Mouse (Mus musculus): ENCODE results near the gene Cux1. TPM values are rescaled to one million over a fixed set of nuclear protein-coding genes. Genes with fewer than 3 reads are reported as not detected.
A peak's percentile ranks its signal among the peaks of the same experiment; 100 is the strongest.

Cux1 gene
- polyA plus RNA-seq (2012; rRNA removed), result 69.2 and 74.4 TPM in 2 replicates

- Histone ChIP-seq H3K27me3 (ENCODE audit: control insufficient read depth, insufficient read depth, low read length) (no peaks in the 10 kb centered on the region), H3K4me1 (ENCODE audit: control insufficient read depth, insufficient read depth, low read length) (no peaks in the 10 kb centered on the region), H3K27ac (ENCODE audit: insufficient read depth, low read length) (peak within 1 kb of the TSS; percentile 100), H3K4me3 (replicated peaks; ENCODE audit: insufficient read depth, low read depth, low read length) (peak within 1 kb of the TSS; percentile 92)
- TF ChIP-seq CTCF (IDR thresholded peaks at IDR 0.05; ENCODE audit: borderline replicate concordance, insufficient read depth, low read depth, low read length) (0 out of 2 replicates have a peak, but pooled peaks have one; percentile 7), POLR2A (IDR thresholded peaks at IDR 0.05; ENCODE audit: borderline replicate concordance, insufficient read depth, low read length) (peak; percentile 27; the same call in 1 of the 2 replicates)
- WGBS, result 1% methylated on average over 88 of the region's 103 CpGs
- DNase-seq, result peak; percentile 85 to 88
Measured at GRCm38 (mm10) chr5:136567176-136568025, at the start of gene Cux1. Cux1 (minus strand) TSS chr5:136567490.

GRCm38 (mm10) chr5:136612391-136612790, 45.1 kb upstream of the Cux1 start:
- TF ChIP-seq CTCF (IDR thresholded peaks at IDR 0.05; ENCODE audit: borderline replicate concordance, insufficient read depth, low read depth, low read length) (no peak), POLR2A (IDR thresholded peaks at IDR 0.05; ENCODE audit: borderline replicate concordance, insufficient read depth, low read length) (no peak)
- Histone ChIP-seq H3K27me3 (ENCODE audit: control insufficient read depth, insufficient read depth, low read length) (no peaks in the 10 kb centered on the region; the same call in 1 of the 2 replicates), H3K27ac (ENCODE audit: insufficient read depth, low read length) (no peak overlapping the region), H3K4me1 (ENCODE audit: control insufficient read depth, insufficient read depth, low read length) (no peaks in the 10 kb centered on the region), H3K4me3 (replicated peaks; ENCODE audit: insufficient read depth, low read depth, low read length) (no peak overlapping the region)
- no peak for DNase-seq
- 84% methylated on average over 1 of the region's 1 CpGs for WGBS

GRCm38 (mm10) chr5:136608814-136609434, 41.6 kb upstream of the Cux1 start:
- 77% methylated on average over 6 of the region's 6 CpGs for WGBS
- no peak for TF ChIP-seq CTCF (IDR thresholded peaks at IDR 0.05; ENCODE audit: borderline replicate concordance, insufficient read depth, low read depth, low read length)
- no peak for TF ChIP-seq POLR2A (IDR thresholded peaks at IDR 0.05; ENCODE audit: borderline replicate concordance, insufficient read depth, low read length)
- Histone ChIP-seq H3K4me1 (ENCODE audit: control insufficient read depth, insufficient read depth, low read length) (no peaks in the 10 kb centered on the region), H3K27me3 (ENCODE audit: control insufficient read depth, insufficient read depth, low read length) (no peaks in the 10 kb centered on the region; the same call in 1 of the 2 replicates), H3K4me3 (replicated peaks; ENCODE audit: insufficient read depth, low read depth, low read length) (no peak overlapping the region), H3K27ac (ENCODE audit: insufficient read depth, low read length) (no peak overlapping the region)
- DNase-seq, result no peak

- Histone ChIP-seq H3K27me3 (ENCODE audit: control insufficient read depth, insufficient read depth, low read length) (no peaks in the 10 kb centered on the region; the same call in 1 of the 2 replicates), H3K27ac (ENCODE audit: insufficient read depth, low read length) (no peak overlapping the region), H3K4me1 (ENCODE audit: control insufficient read depth, insufficient read depth, low read length) (no peaks in the 10 kb centered on the region), H3K4me3 (replicated peaks; ENCODE audit: insufficient read depth, low read depth, low read length) (no peak overlapping the region)
- TF ChIP-seq POLR2A (IDR thresholded peaks at IDR 0.05; ENCODE audit: borderline replicate concordance, insufficient read depth, low read length), result no peak
- TF ChIP-seq CTCF (IDR thresholded peaks at IDR 0.05; ENCODE audit: borderline replicate concordance, insufficient read depth, low read depth, low read length), result no peak
- WGBS, result 75% methylated on average over 11 of the region's 11 CpGs
- no peak for DNase-seq
Measured at GRCm38 (mm10) chr5:136605144-136605543, 37.9 kb upstream of the Cux1 start.

GRCm38 (mm10) chr5:136603176-136603964, 36.1 kb upstream of the Cux1 start:
- peak; percentile 23 to 27 for DNase-seq
- Histone ChIP-seq H3K4me3 (replicated peaks; ENCODE audit: insufficient read depth, low read depth, low read length) (no peak overlapping the region), H3K27me3 (ENCODE audit: control insufficient read depth, insufficient read depth, low read length) (no peaks in the 10 kb centered on the region), H3K4me1 (ENCODE audit: control insufficient read depth, insufficient read depth, low read length) (no peaks in the 10 kb centered on the region), H3K27ac (ENCODE audit: insufficient read depth, low read length) (no peak overlapping the region)
- 38% methylated on average over 13 of the region's 13 CpGs for WGBS
- no peak for TF ChIP-seq CTCF (IDR thresholded peaks at IDR 0.05; ENCODE audit: borderline replicate concordance, insufficient read depth, low read depth, low read length)
- no peak for TF ChIP-seq POLR2A (IDR thresholded peaks at IDR 0.05; ENCODE audit: borderline replicate concordance, insufficient read depth, low read length)

- no peak overlapping the region for H3K27ac ChIP-seq (ENCODE audit: insufficient read depth, low read length)
- 86% methylated on average over 5 of the region's 5 CpGs for WGBS
- TF ChIP-seq POLR2A (IDR thresholded peaks at IDR 0.05; ENCODE audit: borderline replicate concordance, insufficient read depth, low read length) (no peak), CTCF (IDR thresholded peaks at IDR 0.05; ENCODE audit: borderline replicate concordance, insufficient read depth, low read depth, low read length) (no peak)
- H3K4me1 ChIP-seq (ENCODE audit: control insufficient read depth, insufficient read depth, low read length), result no peaks in the 10 kb centered on the region
- no peak for DNase-seq
- H3K27me3 ChIP-seq (ENCODE audit: control insufficient read depth, insufficient read depth, low read length), result no peaks in the 10 kb centered on the region
- H3K4me3 ChIP-seq (replicated peaks; ENCODE audit: insufficient read depth, low read depth, low read length), result no peak overlapping the region
Measured at GRCm38 (mm10) chr5:136600511-136600910, 33.2 kb upstream of the Cux1 start.

- 44% methylated on average over 8 of the region's 8 CpGs for WGBS
- Histone ChIP-seq H3K4me3 (replicated peaks; ENCODE audit: insufficient read depth, low read depth, low read length) (no peak overlapping the region), H3K4me1 (ENCODE audit: control insufficient read depth, insufficient read depth, low read length) (no peaks in the 10 kb centered on the region), H3K27me3 (ENCODE audit: control insufficient read depth, insufficient read depth, low read length) (no peaks in the 10 kb centered on the region), H3K27ac (ENCODE audit: insufficient read depth, low read length) (no peak overlapping the region)
- DNase-seq, result no peak
- no peak for TF ChIP-seq CTCF (IDR thresholded peaks at IDR 0.05; ENCODE audit: borderline replicate concordance, insufficient read depth, low read depth, low read length)
- no peak for TF ChIP-seq POLR2A (IDR thresholded peaks at IDR 0.05; ENCODE audit: borderline replicate concordance, insufficient read depth, low read length)
Measured at GRCm38 (mm10) chr5:136594896-136595540, 27.7 kb upstream of the Cux1 start.

Data from cerebellum, adult 2 months (tissue).